Mouse (Mus musculus): Measurements from ENCODE around the gene Mmp8.

The Mmp8 gene

DNA sequence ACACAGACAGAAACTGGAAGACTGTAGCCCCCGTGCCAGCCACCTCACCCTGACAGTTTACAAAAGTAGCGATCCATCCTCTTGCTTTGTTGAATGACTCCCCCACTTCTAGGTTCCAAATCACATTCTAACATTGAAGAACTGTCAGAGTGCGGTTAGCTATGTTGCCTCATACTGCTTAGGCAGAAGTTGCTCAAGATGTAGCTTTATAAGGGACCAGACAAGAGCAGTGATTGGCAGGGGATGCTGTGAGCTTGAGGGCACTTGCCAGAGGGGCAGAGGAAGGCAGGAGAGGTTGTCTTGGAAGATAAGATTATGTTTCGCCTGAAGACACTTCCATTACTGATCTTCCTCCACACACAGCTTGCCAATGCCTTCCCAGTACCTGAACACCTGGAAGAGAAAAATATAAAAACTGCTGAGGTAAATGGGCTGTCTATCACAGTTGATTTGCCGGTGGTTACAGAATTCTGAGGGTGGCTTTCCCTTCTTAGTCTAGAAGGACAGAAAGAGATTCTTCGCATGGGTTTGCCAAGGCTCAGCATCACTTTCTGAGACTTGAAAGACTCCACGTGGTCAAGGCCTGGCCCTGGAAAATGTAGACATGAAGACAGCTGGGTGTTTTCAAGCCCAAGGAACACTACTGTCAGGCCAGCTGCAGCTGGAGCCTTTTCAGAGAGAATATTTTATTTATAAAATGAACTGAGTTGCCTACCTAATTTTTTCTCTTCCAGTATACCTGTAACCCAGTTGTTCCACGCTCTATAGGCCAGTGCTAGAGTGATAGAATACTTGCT lies at the start of gene Mmp8:
Gene Mmp8 (plus strand): TSS at position 236 of the 797 bp plus-strand sequence.
- DNase-seq (ENCODE audit: low spot score) = no peak

DNA sequence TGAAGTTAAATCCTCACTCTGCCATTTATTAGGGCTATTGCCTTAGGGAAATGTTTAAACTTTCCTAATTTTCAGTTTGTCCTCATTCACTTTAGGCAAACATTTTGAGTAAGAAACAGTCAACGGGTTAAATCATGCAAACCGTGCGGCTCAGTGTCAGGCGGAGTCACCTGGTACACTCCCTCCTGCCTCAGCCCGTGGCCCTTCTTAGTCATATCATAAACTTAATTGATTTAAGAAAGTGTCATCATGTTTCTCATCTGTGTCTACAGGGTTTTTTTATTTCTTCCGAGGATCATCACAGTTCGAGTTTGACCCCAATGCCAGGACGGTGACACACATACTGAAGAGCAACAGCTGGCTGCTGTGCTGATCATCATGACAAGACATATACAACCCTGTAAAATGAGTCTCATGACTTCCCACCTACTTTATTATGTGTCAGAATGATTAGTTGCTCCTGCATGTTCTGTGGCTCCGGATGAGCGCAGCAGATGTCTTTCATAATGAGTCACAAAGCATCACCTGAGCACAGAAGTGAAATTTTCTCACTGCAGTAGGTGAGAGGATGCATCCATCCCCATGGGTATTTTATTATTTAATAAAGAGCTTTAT lies 48.5 kb upstream of the Mmp8 start:
- DNase-seq (ENCODE audit: low spot score) = no peak

DNA sequence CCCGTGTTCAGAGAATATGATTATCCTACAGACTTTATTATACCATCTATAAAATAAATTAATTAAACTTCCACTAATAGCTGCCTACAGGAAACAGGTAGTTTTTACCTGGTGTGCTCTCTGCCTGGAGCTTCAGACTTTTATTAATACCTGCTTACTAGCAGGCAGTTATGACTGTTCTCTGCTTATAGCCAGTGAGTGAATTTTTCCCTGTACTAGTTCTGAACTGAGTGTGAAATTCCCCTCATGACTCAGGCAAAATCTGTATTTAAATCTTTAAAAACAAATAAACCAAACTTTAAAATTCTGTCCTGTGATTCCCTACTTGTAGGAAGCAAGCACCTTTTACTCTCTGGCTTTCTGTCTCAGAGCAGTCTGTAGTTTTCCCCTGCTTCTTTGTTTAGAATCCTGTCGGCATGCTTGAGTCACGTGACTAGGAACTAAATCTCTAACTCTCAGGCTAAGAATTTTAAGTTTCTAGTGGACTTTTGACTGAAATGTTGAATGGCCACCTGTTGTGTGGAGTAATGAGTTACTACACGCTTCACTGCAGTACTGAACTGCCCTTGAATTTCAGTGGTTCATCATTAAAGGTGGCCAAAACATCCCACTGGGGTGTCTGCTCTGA lies 40.2 kb upstream of the Mmp8 start:
- DNase-seq (ENCODE audit: low spot score) = peak; percentile 1

DNA sequence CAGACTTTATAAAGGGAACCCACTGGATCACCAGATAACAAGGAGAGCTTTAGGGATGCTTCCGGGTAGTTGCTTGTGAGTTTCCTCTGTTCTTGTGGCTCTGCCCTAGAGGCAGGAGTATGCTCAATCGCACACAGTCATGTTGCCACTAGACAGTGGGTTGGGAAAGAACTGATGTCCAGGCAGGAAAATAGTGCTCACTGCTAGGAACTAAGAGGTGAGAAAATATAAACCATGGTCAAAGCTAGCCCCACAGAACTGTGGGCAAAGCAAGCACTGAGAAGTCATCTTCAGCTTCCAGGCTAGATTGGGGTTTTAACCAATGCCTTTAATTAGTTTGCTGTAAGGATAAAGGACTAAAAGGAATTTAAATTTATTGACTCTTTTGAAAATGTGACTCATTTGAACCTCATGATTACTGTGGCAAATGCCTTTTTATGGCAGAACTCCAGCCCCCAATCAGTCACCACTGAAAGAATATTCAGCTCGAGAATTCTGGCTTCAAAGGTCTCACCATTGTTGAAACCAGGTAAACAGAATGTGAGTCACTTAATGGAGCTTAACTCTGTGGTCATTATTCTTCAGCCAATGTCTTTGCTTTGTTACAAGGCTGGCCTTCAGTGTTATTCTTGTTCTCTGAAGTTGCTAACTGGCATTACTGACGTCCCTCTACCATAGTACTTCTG lies 31.9 kb upstream of the Mmp8 start:
- no peak for DNase-seq (ENCODE audit: low spot score)

DNA sequence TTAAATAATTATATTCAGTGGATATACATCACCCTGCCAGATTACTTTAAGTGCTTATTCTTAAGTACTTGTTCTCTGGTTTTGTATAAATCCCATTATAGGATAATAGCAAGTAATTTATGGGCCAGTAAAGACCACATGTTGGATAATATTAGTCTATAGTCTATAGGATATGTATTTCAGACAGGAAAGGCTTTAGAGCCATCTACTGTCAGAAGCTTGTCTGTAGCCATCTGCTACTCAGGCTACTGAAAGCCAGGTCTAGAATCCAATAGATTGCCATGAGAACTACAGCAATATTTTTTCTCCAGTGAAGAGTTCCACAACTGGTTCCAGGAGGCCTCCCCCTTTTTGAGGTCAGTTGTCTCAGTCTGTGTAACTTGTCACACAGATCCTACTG lies 15.5 kb upstream of the Mmp8 start:
- DNase-seq (ENCODE audit: low spot score) = no peak

DNA sequence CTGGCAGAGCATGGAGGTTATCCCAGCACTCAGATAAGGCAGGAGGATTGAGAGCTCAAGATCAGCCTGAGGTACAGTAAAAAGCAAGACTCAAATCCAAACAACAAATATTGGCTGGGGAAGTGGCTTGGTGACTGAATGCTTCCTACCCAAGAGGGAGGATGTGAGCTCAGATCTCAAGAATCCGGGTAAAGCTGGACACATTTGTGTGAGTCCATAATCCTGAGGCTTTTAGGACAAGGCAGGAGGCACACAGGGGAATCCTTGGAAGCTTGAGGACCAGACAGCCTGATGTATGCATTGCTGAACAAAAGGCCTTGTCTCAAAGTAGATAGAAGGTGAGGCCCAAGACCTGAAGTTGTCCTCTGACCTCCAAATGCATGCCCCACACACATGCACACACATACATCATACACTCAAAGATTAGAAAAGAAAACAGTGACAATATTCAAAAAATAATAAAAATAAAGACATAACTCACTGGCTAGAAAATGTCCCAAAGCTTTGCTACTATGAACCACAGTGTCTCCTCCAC lies 13.3 kb upstream of the Mmp8 start:
- DNase-seq (ENCODE audit: low spot score) = no peak

DNA sequence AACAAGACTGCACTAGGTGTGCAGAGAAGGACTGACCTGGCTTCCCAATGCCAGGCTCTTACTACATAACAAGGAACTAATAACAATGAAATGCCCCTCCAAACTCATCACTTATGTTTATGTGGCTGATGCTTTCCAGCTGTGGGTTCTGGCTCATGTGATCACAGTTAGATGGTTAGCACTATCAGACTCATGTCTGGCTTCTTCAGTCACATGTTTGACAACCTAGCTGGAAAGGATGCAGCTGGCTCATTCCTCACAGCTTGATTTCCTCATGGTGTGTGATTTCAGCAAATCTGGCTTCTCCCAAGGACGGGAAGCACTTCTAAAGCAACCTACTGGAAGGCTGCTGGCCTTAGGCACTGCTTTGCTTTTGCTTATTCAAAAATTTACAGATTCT lies 12.8 kb upstream of the Mmp8 start:
- DNase-seq (ENCODE audit: low spot score) = peak; percentile 40

DNA sequence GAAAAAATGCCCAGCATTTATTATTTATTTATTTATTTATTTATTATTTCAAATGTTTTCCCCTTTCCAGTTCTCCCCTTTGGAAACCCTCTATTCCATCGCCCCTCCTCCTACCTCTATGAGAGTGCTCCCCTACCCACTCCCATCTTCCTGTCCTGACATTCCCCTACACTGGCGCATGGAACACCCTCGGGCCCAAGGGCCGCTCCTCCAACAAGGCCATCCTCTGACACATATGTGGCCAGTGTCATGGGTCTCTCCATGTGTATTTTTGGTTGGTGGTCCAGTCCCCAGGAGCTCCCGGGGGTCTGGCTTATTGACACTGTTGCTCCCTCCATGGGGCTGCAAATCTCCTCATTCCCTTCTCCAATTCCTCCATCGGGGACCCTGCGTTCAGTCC lies 12.3 kb upstream of the Mmp8 start:
- DNase-seq (ENCODE audit: low spot score) = no peak

DNA sequence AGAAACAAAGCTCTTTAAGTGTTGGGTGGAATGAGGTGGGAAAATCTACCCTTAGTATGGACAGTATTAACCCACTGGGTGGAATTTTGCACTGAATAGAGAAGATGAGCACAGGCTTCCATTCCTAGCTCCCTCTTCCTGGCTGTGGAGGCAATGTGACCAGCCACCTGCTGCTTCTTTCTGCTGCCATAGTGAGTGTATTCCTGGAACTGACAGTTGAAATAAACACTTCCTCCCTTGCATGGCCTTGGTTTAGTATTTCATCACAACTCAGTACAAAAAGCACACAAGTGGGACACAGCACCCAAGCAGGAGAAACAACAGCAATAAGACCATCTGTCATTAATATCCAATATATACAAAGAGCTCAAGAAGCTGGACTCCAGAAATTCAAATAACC lies 6.3 kb upstream of the Mmp8 start:
- no peak for DNase-seq (ENCODE audit: low spot score)

DNA sequence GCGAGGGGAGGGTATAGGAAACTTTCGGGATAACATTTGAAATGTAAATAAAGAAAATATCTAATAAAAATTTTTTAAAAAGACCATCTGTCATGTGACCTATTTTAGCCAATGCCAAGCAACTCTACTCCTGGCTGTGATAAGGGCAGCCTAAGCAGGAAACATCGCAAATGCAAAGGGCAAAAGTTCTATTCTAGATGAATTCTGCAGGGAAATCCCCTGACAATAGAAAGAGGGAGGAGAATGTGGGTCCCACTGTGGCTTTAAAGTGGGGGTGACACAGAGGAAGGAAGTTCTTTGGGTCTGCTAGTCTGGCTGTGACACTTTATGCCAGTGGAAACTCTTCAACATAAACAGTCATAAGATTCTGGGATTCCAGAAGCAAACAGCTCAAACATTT lies 4.7 kb upstream of the Mmp8 start:
- no peak for DNase-seq (ENCODE audit: low spot score)

DNA sequence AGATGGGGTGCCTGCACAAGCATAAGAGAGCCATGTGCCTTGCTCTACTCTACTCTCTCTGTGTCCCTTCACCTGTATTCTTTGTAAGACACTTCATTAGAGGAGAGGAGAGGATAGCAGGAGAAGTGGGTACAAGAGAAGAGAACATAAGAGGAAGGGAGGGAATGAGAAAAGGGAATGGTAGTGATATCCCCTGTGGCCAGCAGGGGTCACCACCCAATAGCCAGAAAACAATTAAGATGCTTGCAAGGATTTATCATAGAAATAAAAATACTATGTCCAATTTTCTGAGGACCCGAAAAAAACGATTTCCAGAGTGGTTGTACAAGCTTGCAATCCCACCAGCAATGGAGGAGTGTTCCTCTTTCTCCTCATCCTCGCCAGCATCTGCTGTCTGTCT lies 3.9 kb upstream of the Mmp8 start:
- DNase-seq (ENCODE audit: low spot score) = peak; percentile 22

DNA sequence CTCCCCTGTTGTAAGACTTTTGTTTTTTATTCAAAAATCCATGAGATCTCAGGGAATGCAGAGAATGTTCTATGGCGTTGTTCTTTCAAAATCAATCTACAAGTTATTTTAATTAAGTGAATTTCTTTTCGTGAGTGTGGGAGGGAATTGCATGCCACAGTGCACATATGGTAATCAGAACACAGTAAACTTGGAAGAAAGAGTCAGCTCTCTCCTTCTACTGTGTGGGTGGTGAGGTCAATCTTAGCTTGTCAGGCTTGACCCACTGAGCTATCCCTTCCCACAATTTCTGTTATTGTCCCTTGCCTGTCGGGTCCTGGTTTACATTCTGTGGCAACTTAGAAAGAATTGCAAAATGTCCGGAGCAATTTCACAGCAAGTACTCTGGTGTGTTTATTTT lies 1.8 kb downstream of the Mmp8 start:
- no peak for DNase-seq (ENCODE audit: low spot score)

DNA sequence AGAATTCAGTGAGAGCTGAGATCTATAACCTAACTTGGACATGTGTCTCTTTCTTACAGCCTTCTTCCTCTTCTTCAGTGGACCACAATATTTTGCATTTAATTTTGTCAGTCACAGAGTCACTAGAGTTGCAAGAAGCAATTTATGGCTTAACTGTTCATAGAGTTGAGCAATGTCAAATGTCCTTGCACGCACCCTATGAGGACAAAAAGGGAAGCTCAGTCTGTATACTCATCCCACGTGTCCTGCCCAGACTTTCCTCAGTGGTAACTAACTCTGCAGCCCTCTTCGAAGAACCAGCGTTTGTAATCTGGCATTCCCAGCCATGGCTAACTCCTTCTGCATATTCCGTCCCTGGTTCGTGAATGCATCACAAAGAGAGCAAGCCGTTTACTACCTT lies 9.1 kb downstream of the Mmp8 start:
- DNase-seq (ENCODE audit: low spot score) = no peak

DNA sequence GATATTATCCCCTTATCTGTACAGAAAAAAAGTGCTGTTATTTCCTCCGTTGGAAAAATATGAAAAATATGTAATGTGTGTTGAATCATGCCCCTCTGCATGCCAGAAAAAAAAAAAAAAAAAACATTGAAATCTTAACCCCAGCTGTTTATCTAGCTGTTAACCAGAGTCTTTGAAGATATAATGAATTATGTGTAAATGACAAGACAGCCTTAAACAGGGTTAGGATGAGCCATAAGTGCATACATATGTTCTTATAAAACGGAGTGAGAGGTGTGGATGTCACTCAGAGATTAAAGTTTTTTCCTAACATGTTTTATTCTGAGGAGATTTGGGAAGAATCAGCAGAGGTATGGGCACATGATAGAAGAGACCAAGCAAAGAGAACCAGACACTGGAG lies 9.7 kb downstream of the Mmp8 start:
- DNase-seq (ENCODE audit: low spot score) = no peak

DNA sequence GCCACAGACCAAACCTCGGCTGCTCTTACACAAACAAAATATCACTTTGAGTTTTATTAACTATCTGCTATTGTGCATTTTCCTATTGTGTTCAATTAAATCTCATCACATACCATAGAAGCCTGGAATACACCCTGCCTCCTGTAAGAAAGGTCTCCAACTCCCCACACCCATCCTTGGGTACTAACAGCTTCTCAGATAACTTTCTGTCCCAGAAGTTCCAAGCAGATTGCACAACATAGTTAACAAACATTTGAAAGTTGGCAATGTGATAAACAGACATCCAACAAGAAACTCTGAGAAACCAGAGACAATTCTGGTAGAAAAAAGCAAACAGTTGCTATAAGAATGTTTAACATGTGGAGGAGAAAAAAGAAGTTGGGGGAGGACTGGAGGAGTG lies 12.2 kb downstream of the Mmp8 start:
- DNase-seq (ENCODE audit: low spot score) = no peak

DNA sequence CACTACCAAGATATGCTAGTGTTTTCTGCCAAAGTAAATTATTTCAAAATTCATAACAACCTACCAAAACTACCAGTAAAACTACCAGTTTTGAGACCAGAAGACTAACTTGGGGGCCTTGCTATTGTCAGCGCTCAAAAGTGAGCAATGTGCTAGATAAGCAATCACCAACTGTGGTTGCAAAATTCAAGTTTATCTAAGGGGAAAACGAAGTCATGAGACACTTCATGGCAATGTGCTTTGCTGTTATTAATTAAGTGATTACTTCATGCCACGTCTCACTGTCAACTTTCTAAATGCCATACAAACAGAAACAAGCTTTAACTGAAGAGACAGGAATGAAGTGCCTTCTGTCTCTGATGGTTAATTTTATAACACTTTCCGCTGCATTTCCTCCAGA lies 12.9 kb downstream of the Mmp8 start, which contains the start of gene Mmp27:
Gene Mmp27 (plus strand): TSS at position 235 of the 400 bp plus-strand sequence.
- DNase-seq (ENCODE audit: low spot score) = no peak

DNA sequence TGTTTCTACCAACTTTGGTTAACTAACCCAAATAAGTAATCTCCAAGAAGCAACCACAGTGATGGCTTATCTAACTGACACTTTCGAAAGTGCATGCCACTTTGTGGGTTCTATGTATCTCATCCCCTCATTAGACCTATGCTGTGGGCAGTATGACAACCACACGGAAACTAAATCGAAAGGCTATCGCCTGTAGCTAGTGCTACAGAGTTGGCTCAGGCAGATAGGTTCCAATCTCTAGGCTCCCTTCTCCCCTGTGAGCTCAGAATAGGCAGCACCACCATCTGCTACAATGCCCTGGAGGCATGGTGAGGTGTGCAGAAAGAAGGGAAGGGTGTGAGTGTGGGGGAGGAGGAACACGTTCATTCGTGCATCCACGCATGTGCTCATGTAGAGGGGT lies 13.9 kb downstream of the Mmp8 start:
- DNase-seq (ENCODE audit: low spot score) = no peak

DNA sequence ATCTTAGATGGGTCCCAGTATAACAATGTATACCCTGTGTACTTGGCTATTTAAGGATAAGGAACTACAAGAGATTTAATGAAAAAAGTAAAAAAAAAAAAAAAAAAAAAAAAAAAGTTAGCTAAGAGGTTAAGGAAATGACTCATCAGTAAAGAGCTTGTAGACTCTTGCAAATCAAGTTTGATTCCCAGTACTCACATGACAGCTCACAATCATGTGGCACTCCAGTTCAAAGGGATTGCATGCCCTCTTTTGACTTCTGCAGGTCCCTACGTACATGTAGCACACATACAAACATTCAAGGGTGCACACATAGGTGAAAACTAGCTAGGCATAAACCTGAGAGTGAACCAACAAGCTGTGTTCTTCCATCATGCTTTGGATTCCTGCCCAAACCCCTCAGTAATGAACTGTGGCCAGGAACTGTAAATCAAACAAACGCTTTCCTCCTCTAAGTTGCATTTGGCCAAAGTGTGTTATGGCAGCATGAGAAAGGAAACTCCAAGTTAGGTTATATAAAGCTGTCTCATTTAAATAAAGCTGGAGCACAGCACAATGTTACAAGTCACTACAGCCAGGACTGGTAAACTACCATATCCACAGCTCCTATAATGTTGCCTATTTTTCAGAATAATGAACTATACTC lies 14.5 kb downstream of the Mmp8 start:
- DNase-seq (ENCODE audit: low spot score) = no peak

DNA sequence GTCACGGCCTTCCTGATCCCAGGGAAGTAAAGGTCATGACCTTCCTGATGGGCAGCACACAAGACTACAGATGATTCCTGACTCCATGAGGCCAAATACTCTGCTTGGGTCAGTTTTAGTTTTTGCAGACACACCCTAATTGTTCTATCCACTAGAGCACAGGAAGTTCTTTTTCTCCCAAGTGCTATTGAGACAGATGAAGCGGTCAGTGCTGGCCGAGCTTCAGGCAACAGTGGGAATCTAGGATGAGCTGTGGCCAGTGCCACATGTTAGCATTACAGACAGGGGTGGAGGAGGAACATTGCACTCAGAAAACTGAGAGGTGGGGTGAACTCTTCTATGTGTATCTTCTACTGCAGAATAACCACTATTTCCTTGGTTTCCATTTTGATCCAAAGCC lies 17.3 kb downstream of the Mmp8 start:
- DNase-seq (ENCODE audit: low spot score) = no peak

DNA sequence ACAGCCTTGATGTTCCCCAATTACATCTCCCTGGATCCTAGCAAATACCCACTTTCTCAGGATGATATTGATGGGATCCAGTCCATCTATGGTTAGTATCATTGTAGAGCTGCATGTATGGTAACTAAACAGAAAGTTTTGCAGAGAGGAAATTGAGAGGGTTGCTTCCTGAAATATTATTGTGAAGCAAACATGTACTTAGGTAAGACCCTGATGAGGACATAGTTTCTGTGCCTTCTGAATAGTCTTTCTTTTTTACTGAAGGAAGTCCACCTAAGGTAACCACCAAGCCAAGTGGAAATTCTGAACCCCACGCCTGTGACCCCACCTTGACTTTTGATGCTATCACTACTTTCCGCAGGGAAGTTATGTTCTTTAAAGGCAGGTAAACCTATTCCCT lies 19.1 kb downstream of the Mmp8 start:
- no peak for DNase-seq (ENCODE audit: low spot score)

DNA sequence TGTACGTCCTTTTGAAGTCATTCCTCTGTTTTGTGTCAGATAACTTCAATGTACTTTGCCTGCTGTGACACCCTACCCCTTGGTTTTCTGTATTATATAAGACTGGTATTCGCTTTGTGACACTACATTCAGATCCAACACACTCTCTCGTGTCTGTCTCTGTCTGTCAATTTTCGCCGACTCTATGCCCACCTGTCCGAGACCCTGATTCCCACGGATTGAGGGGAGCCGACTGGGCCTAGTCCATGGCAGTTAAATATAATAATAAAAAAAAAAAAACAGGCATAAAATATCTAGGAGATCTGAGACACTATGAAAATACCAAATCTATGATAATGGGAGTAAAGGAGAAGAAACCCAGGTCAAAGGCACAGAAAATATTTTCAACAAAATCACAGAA lies 31.8 kb downstream of the Mmp8 start:
- no peak for DNase-seq (ENCODE audit: low spot score)

DNA sequence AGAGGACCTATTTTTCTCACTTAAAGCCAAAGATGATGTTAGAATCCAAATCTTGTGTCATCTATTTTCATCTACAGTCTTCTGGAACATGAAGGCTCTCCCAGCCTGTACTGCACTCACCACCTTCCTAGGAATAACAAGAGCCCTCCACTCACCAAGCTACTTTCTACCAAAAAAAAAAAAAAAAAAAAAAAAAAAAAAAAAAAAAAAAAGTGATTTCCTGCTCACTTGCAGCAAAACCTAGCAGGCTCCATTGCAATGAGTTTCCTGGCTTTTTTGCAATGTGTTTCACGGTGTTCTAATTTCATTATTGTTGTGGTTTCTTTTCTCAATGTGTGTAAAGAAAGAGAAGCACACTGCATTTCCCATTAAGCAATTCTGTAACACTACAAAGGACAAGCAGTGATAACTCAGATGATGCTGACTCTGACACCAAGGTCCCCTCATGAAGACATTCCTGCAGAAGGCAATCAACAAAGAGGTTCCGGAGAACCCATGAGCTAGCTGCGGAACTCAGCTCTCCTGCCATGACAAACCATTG lies 35.1 kb downstream of the Mmp8 start:
- DNase-seq (ENCODE audit: low spot score) = no peak
